Mouse (Mus musculus) heart, postnatal 0 days (tissue): ENCODE data around the gene Rab14. TPM values are rescaled to one million over a fixed set of nuclear protein-coding genes. Genes with fewer than 3 reads are reported as not detected.

Experiments used
- ATAC-seq: fragments of 200-750 bp; cut with Nextera tagmentation; 2 replicates; pipeline ENCODE4 v1.8.0; 2017; ENCODE audit warnings: low read depth, moderate number of reproducible peaks, moderate library complexity; ENCODE audit not compliant: insufficient read depth
- DNase-seq: peaks from one replicate; pipeline ENCODE4 v3.0.0-alpha.2; 2016; ENCODE audit warnings: low spot score
- H3K27ac ChIP-seq: fragments of 300-500 bp; sonication (generic); 2 replicates; pipeline ENCODE4 v1.5.1; 2014; ENCODE audit warnings: low read depth, mild to moderate bottlenecking
- H3K27me3 ChIP-seq: fragments of 300-500 bp; sonication (generic); 2 replicates; pipeline ENCODE4 v1.6.1; 2014; ENCODE audit warnings: low read length, mixed read lengths; ENCODE audit not compliant: control insufficient read depth, insufficient read depth
- H3K36me3 ChIP-seq: fragments of 300-500 bp; sonication (generic); replicated peaks from 2 replicates; pipeline ENCODE4 v1.6.1; 2014; ENCODE audit warnings: low read length, mixed read lengths; ENCODE audit not compliant: control insufficient read depth, insufficient read depth
- H3K4me1 ChIP-seq: fragments of 300-500 bp; sonication (generic); 2 replicates; pipeline ENCODE4 v1.6.1; 2014; ENCODE audit warnings: antibody characterized with exemption; ENCODE audit not compliant: control insufficient read depth, insufficient read depth
- H3K4me2 ChIP-seq: fragments of 300-500 bp; sonication (generic); 2 replicates; pipeline ENCODE4 v1.6.1; 2014; ENCODE audit warnings: low read depth, mild to moderate bottlenecking, low read length, moderate library complexity
- H3K4me3 ChIP-seq: fragments of 300-500 bp; sonication (generic); 2 replicates; pipeline ENCODE4 v1.5.1; 2014; ENCODE audit warnings: low read depth, low read length
- H3K9ac ChIP-seq: fragments of 300-500 bp; sonication (generic); replicated peaks from 2 replicates; pipeline ENCODE4 v1.6.1; 2014; ENCODE audit warnings: low read depth, low read length, mixed read lengths
- H3K9me3 ChIP-seq: fragments of 300-500 bp; sonication (generic); replicated peaks from 2 replicates; pipeline ENCODE4 v1.6.1; 2016; ENCODE audit warnings: low read length; ENCODE audit not compliant: control insufficient read depth
- CTCF ChIP-seq: IDR thresholded peaks from 2 replicates; pipeline ENCODE4 v1.5.1; 2016; ENCODE audit warnings: antibody characterized with exemption, control low read depth, low read depth
- EP300 ChIP-seq: IDR thresholded peaks from 2 replicates; pipeline ENCODE4 v1.6.1; 2016; ENCODE audit warnings: antibody characterized with exemption, low read depth
- WGBS: fragments of 180-500 bp; shearing (Covaris S2); extraction: QIAGEN DNeasy Blood & Tissue Kit; methylation state at CpG from one replicate; pipeline ENCODE4 v1.1.7; 2014; 5-methylcytosine and 5-hydroxymethylcytosine counted together
- polyA plus RNA-seq: library from polyadenylated mRNA; unstranded; fragments of >200 nt; fragmentation: Nextera tagmentation; extraction: Ambion mirVana; gene quantifications from 2 replicates; pipeline ENCODE4 v1.2.1, GENCODE M21; 2015
- total RNA-seq: library from RNA; depleted of rRNA; stranded (reverse); fragments of >200 nt; gene quantifications from 2 replicates; pipeline ENCODE4 v1.2.3, GENCODE M21; 2014; ENCODE audit warnings: low replicate concordance

Gene Rab14
- total and polyA plus RNA-seq, 2 experiments from 2014 or later = 130 to 349 TPM

DNA sequence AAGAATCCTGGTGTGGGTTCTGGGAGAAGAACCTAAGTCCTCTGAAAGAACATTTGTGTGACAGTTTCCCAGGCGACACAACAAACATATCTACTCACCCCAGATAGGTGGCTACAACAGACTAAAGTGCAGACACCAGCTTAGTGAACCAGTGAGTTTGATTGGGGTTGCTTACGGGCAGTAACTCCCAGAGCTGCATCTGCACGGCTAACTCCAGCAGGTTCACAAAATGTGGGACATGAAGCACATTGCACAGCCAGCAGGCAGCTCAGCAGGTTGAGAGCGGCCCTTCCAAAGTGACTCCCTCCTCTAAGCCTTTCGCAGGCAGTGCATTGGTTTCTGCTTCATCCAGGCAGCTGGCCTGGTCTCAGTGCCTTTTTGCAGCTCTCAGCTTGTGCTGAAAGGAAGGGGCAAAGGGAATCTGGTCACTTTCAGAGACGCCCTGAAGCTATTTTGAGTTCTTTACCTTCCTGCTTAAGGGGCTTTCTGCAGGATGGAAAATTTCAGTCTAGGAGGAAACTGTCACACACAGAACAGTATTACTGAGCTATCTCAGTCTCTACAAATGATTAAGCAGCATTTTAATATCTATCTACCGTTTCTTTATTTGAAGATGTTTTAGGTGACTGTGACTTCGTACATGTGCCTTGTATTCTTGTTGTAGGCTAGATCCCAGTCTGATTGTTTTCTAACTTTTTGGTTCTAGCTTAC, 46.9 kb downstream of the Rab14 start:
- Histone ChIP-seq H3K27ac (peak overlapping the region; percentile 66), H3K4me1 (no peaks in the 10 kb centered on the region), H3K27me3 (no peaks in the 10 kb centered on the region), H3K4me3 (no peak overlapping the region), H3K9me3 (no peaks in the 10 kb centered on the region), H3K36me3 (peaks cover 80% of the 10 kb centered on the region), H3K9ac (no peak overlapping the region), H3K4me2 (no peak overlapping the region)
- DNase-seq (peak; percentile 40), ATAC-seq (peak; percentile 59)
- 41% methylated on average over 8 of the region's 8 CpGs for WGBS
- TF ChIP-seq CTCF (no peak), EP300 (no peak)

DNA sequence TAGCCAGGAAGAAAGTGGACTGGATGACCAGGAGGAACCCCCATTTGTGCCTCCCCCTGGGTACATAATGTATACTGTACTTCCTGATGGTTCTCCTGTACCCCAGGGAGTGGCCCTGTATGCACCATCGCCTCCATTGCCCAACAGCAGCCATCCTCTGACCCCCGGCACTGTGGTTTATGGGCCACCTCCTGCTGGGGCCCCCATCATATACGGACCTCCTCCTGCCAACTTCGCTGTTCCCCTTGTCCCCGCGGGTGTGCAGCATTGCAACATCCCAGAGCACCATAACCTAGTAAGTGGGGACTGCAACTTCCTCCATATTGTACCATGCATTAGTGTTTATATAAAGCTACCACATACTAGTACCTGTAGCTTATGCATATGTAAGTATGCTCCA, 47.7 kb downstream of the Rab14 start:
- WGBS = 78% methylated on average over 6 of the region's 6 CpGs

DNA sequence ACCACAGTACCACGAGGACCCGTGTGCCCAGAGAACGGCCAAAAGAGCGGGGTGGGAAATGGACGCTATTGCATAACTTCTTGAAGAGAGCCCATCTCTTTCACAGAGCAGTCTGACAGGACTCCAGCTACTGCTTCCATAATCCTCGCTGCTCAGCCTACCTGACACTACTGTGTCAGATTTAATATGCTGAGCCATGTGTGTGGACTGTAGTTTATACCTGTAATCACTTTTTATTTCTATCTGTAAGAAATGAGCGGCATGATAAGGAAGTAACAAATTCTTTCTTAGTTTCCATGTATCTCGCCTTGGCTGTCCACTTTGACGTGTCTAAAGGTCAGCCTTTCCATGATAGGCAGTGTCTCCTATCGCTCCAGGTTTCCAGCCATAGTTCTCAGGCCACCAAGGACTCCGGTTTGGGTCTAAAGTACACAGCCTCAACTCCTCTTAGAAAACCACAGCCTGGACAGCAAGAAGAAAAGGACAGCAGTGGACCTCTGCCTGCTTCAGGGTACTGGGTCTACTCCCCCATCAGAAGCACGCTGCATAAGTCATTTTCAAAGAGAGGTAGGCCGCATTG, 49.5 kb downstream of the Rab14 start:
- ATAC-seq = no peak
- 94% methylated on average over 13 of the region's 13 CpGs for WGBS

More for the DNA sequence above, 47.7 kb downstream of the Rab14 start:
- Histone ChIP-seq H3K4me3 (no peak overlapping the region), H3K4me2 (no peak overlapping the region), H3K27ac (no peak overlapping the region), H3K36me3 (peaks cover 85% of the 10 kb centered on the region), H3K4me1 (no peaks in the 10 kb centered on the region), H3K27me3 (no peaks in the 10 kb centered on the region), H3K9me3 (no peaks in the 10 kb centered on the region), H3K9ac (no peak overlapping the region)
- DNase-seq = no peak
- TF ChIP-seq EP300 = no peak
- TF ChIP-seq CTCF = no peak
- ATAC-seq = no peak

DNA sequence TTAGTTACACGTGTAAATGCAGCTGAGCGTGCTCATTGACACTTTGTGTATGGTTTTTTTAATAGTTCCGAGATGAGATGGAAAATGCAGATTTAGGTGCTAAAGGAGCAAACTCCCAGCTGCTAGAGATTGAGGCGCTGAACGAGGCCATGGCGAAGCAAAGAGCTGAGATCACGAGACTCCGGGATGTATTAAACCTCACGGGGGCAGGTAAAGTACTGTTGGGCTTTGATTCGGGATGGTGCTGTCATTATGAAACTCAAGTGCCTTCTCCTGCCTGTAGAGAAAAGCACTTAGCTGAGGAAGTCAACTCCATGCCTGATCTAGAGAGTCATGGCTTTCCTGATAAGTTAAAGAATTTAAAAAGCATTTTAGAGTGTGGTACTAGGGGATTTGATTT, 52.1 kb downstream of the Rab14 start:
- 84% methylated on average over 10 of the region's 10 CpGs for WGBS
- no peaks in the 10 kb centered on the region for H3K9me3 ChIP-seq
- no peak overlapping the region for H3K4me3 ChIP-seq
- H3K36me3 ChIP-seq = peaks cover 92% of the 10 kb centered on the region
- H3K27ac ChIP-seq = no peak overlapping the region
- no peak overlapping the region for H3K9ac ChIP-seq
- ATAC-seq = no peak
- H3K4me2 ChIP-seq = no peak overlapping the region
- no peaks in the 10 kb centered on the region for H3K27me3 ChIP-seq
- no peak for DNase-seq
- no peaks in the 10 kb centered on the region for H3K4me1 ChIP-seq
- TF ChIP-seq CTCF (no peak), EP300 (no peak)

More for the DNA sequence above, 49.5 kb downstream of the Rab14 start:
- no peak overlapping the region for H3K9ac ChIP-seq
- no peaks in the 10 kb centered on the region for H3K4me1 ChIP-seq
- H3K27me3 ChIP-seq = no peaks in the 10 kb centered on the region
- H3K9me3 ChIP-seq = no peaks in the 10 kb centered on the region
- DNase-seq = no peak
- TF ChIP-seq EP300 (no peak), CTCF (no peak)
- H3K27ac ChIP-seq = no peak overlapping the region
- H3K4me2 ChIP-seq = no peak overlapping the region
- H3K36me3 ChIP-seq = peaks cover 87% of the 10 kb centered on the region
- H3K4me3 ChIP-seq = no peak overlapping the region

DNA sequence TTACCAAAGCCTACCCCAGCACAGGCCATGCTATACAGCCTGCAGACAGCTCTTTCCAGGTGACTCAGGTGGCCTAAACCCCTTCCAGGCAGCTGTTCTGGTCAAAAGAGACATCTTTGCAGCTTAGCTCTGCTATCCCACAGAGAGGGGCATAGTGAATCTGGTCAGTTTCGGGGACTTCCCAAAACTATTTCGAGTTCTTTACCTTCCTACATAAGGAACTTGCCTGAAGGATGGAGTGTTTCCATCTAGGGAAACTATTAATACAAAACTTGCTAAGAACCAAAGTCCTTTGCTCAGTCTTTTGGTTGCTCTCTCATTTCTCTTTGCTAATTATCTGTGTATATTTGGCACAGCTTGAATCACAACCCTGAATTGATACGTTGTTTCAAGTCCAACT, 59.2 kb downstream of the Rab14 start:
- Histone ChIP-seq H3K9ac (no peak overlapping the region), H3K4me1 (no peaks in the 10 kb centered on the region), H3K4me2 (no peak overlapping the region), H3K9me3 (no peaks in the 10 kb centered on the region), H3K4me3 (no peak overlapping the region), H3K36me3 (peaks cover 91% of the 10 kb centered on the region), H3K27me3 (no peaks in the 10 kb centered on the region), H3K27ac (no peak overlapping the region)
- ATAC-seq (no peak), DNase-seq (no peak)
- TF ChIP-seq CTCF (no peak), EP300 (no peak)
- WGBS = 90% methylated on average over 3 of the region's 3 CpGs

DNA sequence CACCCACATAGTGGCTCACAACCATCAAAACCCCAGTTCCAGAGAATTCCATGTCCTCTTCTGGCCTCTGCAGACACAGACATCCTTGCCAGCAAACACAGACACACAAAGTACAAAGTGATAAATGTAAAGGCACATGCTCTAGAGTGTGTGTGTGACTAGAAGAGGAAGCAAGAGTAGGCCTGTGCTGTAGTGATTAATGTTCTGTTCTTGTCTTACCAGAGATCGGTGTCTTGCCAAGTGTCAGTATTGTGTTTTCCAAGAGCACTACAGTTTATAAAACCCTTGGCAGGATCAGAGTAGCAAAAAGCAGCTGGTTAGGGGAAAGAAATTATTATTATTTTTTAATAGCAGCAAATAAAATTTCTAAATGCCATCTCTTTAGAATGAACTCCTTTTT, 62.3 kb downstream of the Rab14 start:
- ATAC-seq (no peak), DNase-seq (no peak)
- Histone ChIP-seq H3K27me3 (no peaks in the 10 kb centered on the region), H3K9ac (no peak overlapping the region), H3K36me3 (peaks cover 78% of the 10 kb centered on the region), H3K4me3 (no peak overlapping the region), H3K27ac (no peak overlapping the region), H3K4me1 (no peaks in the 10 kb centered on the region), H3K9me3 (no peaks in the 10 kb centered on the region), H3K4me2 (no peak overlapping the region)
- 76% methylated on average over 1 of the region's 1 CpGs for WGBS
- no peak for TF ChIP-seq CTCF
- no peak for TF ChIP-seq EP300
